Mouse (Mus musculus) B cell, adult 2 months (primary cell): ENCODE data around the gene Fam19a4.
A peak's percentile ranks its signal among the peaks of the same experiment; 100 is the strongest.

Experiments
- DNase-seq, 2 experiments: peaks; one replicate each; pipeline ENCODE4 v3.0.0; 2022

The Fam19a4 gene

DNA sequence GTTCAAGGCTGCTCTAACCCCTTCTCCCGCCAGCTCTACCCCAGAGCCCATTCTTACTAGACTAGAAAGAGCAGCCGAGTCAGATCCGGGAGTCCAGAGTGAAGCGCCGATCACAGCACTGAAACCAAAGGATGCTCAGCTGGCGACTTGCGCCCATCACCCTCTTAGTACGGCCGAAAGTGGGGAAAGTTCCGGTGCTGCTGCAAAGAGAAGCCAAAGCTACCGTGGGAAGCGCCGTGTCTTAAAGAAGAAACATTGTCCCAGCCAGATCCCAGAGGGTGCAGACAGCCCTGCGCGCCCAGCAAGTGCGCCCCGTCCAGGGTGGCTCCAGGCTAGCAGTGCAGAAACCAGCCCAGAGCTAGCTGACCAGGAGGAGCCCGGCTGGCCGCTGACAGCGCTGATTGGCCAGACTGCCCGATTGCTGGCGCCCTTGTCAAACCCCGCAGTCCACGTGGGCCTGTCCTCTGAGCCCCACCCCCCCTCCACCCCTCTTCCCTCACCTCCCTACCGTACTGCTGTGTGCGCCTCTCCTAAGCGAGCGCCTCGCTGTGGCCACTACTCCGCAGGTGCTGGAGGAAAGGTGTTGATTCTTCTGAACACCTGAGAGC lies at the start of gene Fam19a4:
TSS of gene Fam19a4 (minus strand) at position 340 of the 608 bp plus-strand sequence.
- DNase-seq: no peak

DNA sequence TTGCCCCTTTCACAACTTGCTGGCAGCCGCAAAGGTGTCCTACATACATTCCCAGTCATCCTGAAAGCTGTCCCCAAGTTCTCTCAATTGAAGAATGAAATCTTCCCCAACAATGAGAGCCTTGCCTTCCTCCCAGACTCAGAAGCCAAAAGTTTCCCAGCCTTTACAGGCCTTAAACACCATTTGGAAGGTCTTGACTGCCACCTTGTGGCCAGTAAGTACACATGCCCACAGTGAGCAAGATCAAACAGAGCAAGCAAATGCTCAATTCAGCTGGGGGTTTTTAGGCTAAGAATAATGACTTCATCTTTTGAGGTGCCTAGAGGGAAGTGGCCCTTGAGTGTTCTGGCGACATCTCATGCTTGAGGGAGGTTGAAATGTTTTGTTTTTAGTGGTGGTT lies 46.6 kb upstream of the Fam19a4 start:
- peak; percentile 25 to 27 for DNase-seq

DNA sequence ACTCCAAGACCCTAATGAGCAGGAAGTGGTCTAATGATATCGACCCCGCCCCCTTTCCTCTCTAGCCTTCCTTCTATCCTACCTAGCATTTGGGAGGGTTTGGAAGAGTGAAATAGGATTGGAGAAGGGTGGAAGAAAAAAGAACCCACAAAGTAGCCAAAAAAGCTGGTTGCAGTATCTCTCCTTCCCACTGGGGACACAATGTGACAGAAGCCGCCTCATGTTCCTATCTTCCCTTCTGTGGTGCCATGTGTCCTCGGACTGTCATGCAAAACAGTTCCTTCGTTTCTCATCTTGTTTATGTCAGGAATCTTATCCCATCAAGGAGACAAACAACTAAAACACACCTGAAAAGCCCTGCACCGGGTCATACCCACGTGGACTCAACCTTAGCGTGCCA lies 45.9 kb upstream of the Fam19a4 start:
- DNase-seq: no peak

DNA sequence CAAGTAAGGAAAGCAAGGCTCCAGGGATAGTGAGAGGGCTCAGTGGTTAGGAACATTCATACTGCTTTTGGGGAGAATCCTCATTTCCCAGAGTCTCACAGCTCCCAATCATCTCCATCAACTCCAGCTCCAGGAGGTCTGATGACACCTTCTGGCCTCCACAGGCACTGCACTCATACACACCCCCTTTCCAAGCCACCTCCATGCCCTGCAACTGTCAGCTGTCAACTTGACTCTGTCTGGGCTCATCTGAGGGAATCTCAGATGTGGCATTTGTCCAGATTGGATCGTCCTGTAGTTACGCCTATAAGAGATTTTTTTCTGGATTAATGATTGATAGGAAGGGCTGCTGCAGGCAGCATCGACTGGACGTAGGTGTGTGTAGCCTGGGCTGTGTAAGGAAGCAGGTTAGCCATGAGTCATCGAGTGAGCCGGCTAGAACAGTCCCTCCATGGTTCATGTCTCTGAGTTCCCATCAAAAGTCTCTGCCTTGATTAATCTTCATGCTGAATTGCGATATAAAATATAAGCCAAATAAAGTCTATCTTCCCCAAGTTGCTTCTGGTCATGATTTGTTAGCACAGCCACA lies 44.1 kb upstream of the Fam19a4 start:
- no peak for DNase-seq

DNA sequence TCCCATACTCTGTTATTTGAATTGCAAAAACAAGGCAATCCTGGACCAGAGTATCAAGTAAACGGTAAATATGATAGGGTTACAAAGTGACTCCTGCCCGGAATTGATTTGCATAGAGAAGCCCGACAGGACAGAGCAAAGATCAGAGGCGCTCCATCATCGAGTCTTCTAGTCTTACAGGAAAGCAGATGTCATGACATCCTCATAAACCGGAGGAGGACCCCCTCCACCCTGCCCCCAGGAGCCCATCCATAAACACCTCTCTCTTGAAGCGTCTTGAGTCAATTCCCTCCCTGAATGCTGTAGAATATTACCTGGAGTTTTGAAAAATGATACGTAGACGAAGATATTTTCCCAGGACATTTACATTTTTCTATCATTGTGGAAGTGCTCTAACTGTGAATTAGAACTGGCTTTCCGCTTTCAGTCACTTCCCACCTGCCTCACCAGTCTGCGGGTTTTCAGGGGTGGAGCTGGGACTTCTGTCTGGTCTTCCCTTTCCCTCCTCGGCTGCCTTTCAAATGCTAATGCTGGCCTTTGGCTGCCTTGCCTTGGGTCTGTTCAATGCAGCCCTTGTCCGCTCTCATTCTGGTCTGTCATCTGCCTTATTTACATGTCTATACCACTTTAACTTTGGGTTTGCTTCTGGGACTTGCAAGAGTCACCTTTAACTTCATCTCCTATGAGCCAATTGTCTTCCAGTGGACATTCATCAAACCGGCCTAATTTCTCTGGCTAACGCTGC lies 41.9 kb upstream of the Fam19a4 start:
- DNase-seq: no peak

DNA sequence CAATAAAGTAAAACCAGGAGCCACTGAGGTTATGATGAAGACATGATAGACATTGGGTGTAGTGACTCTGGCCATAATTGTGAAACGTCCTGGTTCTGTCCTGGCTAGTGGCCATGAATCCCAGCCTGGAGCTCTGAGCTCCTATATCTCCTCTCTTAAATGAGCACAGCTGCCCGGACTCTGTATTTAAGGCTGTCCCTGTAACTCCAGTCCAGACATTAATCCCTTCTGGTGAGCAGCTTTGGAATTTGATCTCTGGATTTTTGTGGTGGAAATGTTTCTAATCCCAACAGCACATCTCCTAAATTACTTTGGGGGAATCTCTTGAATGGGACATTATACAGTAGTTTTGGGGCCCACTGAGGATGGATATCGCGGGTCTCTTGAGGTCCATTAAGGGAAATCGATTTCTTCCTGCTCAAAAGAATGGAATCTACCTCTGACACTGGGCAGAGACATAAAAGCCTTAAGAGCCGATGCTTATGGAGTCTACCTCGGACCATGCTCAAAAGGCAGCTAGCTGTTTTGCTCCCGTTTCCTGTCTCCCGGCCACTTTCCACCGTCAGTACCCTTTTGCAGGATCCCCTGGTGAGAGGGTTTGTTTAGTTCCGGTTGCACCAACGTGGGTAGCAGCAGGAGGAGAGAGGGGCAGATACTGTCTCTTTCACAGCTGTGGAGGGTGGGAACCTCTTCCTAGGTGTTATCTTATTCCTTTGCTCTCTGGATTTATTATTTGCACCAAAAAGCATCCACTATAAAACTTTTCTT lies 41.2 kb upstream of the Fam19a4 start:
- DNase-seq: no peak

DNA sequence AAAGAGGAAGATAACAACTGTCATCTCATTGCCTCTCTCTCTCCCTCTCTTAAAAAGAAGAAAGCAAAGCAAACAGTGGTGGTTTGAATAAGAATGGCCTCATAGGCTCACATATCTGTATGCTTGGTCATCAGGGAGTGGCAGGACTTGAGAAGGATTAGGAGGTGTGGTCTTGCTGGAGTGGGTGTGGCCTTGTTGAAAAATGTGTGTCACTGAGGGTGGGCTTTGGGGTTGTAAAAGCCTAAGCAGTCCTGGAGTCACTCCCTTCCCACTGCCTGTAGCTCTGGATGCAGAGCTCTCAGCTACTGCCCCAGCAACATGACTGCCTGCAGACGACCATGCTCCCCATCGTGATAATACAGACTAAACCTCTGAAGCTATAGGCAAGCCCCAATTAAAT lies 22.1 kb upstream of the Fam19a4 start:
- DNase-seq: no peak

DNA sequence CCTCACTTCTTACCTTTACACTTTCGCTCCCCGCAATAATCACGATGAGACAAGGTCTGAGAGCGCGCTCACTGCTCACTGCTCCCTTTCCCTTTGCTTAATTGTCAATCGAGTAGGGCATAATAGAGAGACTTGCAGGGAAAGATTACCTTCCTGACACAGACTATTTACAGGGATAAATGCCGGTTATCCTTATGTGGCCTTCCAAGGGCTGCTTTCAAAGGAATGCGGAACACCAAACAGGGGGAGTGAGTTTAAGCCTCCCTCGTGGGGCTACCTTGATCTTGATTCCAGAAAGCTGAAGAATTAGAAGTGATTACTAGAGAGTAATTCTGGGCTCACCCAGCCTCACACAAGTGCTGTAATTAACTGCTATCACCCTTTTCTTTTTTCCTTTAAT lies 19.8 kb upstream of the Fam19a4 start:
- no peak for DNase-seq

DNA sequence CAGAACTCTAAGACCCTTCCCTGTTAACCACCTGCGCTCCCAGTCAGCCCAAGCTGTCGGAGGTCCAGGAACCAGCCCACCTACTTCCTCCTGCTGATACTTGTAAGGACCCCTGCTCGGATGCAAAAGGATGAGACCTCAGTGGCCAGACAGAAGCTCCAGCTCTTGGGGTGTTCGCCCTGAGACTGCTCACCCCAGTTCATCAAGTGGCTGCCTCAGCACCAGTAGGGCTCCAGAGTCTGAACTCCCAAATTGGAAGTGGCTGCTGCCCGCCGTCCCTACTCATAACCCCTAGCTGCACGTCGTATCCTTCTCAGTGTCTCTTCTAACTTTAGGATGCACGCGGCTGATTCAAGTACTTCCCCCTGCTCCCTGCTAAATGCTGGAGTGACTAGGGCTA lies 614 bp downstream of the Fam19a4 start:
- no peak for DNase-seq

DNA sequence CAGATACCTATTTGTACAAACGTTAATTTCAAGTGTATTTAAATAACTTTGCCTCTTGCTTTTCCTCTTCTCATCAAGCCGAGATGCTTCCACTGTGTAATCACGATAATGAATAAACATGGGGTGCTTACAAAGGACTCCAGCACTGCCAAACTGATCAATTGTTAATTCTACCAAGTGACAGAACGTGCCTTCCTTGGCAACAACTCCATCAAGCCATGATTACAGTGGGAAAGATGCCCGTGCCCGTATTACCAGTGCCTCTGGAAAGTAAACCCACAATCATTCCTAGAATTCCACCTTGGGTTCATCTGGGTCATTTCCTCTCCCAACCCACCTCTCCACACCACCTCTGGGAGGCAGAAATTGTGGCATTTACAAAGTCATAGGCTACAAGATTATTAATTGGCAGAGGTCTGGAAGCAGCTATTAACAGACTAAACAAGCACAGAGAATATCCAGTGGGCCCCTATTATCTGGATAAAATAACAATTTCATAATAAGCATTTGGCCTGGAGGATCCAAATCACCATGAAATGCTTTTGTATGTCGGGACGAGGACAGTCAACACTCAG lies 7.9 kb downstream of the Fam19a4 start:
- no peak for DNase-seq

DNA sequence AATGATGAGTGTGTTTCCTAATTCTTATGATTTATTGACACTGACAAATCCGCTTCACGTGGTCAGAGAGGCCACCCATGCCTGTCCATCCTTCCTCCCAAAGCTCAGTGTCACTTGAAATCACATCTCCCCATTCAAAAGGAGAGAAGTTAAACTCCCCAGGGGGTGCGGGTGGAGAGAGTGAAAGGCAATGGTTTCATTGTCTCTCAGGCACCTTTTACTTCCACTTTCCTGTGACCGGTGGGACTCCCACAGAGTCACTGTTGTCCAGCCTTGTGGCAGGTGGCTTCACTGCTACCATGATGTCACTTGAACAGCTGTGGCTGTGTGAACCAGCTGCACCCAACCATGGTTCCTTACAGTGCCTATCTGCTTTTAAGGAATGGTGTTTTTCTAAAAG lies 11.8 kb downstream of the Fam19a4 start:
- DNase-seq: peak; percentile 9 to 18

DNA sequence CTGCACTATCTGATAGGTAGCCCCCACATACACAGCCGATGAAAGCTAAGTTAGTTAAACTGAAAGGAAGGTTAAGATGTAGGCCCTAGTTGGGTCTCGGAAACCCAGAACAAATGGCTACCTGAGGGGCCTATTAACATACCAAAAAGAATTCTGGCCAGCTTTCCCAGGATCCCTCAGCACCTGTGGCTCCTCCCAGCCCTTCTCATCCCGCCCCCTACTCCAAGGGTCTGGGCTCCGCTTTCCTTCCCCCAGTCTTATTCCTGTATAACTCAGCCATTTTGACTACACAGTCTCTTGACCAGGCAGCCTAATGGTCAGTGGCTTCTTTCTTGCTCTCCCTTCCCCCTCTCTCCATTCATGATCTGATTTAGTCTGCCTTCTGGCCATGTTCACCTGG lies 13.7 kb downstream of the Fam19a4 start:
- no peak for DNase-seq

DNA sequence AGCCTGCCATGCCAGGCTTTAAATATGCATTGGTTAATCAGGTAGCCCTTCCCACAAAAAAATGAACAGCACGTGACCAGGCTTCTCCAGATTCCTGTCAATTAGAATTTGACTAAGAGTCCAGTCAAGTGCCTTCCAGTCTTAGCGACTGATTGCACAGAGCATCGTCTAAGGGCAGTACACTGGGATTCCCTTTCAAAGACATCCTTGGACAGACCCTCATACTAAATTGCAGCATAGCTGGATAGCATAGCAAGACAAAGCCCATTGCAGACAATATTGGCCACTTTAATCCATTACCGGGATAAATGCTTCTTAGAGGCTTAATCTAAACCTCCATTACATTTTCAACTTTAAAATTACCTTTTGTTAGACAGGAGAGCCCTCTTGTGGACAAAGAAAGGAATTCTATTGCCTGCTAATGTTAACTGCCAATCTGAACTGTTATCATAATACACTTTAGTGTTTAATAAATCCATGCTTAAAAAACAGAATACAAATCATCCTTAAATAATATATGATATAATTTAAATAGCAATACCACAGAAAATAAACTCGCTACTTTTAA lies 33.0 kb downstream of the Fam19a4 start:
- no peak for DNase-seq

DNA sequence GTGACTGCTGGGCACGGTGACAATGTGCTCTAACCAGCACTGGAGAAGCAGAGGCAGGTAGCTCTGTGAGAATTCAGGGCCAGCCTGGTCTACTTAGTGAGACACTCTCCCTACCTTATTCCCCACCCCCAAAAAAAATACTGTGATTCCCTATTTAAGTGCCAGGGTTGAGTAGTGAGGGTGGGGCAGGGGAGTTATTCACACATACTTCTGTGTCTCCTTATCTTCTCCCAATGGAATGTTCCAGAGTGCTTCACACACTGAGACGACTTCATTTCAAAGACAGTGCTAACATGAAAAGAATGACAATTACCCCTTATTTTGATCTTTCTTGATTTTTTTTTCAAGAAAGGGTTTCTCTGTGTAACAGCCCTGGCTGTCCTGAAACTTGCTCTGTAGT lies 40.9 kb downstream of the Fam19a4 start:
- DNase-seq: no peak

DNA sequence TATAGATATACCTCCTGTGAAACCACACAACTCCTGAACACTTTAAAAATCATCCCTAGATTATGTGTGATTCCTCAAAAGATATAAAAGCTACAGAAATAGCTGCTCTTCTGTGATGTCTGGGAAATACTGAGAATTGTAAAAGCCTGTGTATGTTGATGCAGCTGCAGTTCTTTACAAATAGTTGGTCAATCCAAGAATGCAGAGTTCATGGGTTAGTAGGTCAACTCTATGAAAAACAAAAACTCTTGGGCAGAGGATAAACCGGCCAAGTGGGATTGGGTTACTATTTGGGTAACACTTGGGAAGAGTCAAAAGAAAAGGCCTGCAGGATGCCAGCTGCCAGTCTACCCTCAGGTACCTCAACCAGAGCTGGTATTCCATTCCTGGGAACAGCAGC lies 43.5 kb downstream of the Fam19a4 start:
- DNase-seq: no peak

DNA sequence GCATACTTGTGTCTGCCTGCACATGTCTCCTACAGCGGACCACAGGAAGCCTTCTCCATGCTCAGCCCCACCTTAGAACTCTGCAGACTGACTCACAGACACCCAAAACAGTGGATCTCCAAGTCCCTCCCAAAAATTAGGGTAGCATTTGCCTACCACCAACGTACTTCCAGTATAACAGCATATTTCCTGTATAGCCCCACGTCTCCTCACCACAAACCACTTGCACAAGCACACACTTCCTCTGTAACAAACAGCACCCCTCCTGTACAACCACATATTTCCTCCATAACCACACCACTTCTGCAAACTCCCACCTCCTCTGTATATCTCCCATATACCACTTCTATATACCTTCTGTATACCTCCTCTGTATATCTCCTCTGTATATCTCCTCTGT lies 44.2 kb downstream of the Fam19a4 start:
- no peak for DNase-seq

DNA sequence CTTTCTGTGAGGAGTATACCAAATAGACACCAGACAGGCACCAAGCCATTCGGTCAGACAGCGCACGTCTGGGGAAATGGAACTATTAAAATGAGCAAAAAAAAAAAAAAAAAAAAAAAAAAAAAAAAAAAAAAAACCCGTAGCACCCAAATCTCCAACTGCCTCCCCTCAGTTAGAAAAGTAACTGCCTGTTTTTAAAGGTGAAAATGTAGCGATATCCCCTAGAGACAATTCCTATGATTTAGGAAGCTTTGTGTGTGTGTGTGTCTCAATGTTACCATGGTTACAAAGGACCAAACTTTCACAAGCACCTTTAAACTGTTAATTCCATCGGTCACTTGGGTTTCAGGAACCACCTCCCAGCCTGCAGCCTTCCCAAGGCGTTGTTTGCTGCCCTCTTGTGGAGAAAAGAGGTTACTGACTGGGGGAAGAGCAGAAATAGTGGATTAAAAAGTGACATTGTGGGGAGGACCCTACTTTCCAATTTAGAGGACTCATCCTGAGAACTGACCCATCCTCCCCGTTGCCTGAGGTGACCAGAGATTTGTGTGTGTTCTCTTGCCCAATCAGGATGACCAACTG lies 53.6 kb downstream of the Fam19a4 start:
- DNase-seq: peak; percentile 37 to 47

DNA sequence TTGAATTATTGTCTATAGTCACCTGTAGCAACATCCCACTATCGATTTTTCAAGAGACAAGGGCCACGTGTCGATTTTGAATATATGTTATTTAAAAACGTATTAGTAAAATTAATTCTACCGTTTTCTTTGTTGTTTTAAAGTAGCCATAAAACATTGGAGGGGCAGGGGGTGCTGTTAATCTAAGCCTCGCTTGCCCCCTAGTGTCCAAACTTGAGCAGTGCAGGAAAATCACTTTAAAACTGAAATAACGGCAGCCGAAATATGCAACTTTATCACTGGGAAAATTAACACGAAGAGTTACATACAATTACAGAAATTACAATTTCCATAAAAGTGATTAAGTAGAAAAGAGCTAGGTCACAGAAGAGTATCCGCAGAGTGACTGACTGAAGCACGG lies 55.2 kb downstream of the Fam19a4 start:
- peak; percentile 20 to 36 for DNase-seq

DNA sequence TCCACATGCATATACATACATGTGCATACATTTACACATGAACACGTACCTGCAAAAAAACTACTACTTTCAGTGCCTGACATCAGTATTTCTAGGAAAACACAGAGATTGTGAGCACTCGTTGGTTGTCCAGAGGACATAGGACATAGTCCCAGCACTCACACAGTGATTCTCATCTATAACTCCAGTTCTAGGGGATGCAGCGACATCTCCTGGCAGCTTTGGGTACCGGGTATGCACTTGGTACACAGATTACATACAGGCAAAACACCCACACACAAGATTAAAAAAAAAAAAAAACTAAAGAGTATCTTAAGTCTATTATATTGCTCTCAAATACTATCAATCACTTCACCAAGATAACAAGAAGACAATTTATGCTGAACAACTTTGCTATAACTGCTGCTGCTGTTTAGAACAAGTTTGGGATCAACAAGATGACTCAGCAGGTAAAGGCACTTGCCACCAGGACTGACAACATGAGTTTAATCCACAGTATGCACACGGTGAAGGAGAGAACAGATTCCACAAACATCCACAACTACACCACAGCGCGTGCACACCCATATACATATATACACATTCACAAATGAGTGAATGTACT lies 64.6 kb downstream of the Fam19a4 start:
- DNase-seq: no peak

DNA sequence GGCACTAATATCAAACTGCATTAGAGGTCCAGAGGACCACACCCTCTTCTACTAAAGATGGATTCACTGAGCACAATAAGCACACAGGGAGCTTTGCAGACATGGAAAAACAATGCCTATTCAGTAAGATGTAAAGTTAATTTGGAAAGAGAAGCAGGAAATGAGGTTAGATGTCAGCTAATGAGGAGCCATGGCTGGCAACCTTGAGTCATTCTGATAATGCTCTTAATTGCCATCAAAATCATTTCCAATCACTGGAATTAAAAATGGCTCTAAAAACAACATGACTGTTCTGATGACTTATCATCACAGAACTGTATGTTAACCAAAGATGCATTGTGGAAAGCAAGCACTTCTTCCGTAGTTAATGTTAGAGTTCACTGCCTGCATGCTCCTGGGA lies 68.5 kb downstream of the Fam19a4 start:
- DNase-seq: no peak

DNA sequence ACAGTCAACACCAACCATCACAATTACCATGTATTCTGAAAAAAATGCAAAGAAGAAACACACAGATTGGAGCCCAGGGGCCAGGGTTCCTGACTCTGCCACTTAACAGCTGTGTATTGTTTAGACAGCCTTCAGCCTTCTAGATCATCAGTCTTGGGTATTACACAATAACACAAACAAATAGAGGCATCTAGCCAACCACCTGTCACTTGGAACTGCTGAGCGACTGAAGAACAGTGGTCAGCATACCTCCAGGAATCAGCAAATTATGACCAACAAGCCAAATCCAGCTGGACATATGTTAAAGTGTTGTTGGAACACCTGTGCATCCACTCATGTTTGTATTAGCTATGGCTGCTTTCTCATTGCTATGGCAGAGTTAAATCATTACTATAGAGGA lies 82.7 kb downstream of the Fam19a4 start:
- DNase-seq: no peak

DNA sequence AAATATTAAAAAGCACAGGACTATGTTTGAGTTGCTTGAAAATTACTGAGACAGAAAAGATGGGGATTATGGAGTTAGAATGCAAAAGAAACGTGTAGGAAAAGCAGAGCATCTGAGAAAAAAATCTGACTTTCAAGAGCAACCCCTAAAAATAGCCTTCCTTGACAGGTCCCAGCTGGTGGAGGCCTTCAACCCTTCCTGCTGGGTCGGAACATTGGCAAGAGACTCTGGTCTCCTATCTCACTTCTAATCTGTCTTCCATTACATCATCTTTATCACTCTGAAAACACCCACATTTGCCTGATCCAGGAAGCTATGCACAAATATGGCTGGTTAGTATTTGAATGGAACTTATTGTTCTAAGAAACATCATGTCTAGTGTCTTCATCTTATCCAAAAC lies 115.4 kb downstream of the Fam19a4 start:
- DNase-seq: no peak
